Mouse (Mus musculus) heart, postnatal 10 days (tissue): ENCODE measurements around the gene Gm5089. TPM values are rescaled to one million over a fixed set of nuclear protein-coding genes. Genes with fewer than 3 reads are reported as not detected.

Experiments
- DNase-seq, 2 experiments: peaks; one replicate each; pipeline ENCODE4 v3.0.0; 2021
- intact Hi-C: fragments of 180-260 bp; cut with DNase I; formaldehyde crosslinking; loops from one replicate; pipeline ENCODE4 v1.15.1; 2025
- total RNA-seq, 2 experiments: library from RNA; stranded (reverse); gene quantifications; 2 replicates each; pipeline ENCODE4 v1.2.3; 2021

The Gm5089 gene
- not detected for total RNA-seq

- DNase-seq, result peak; percentile 29 to 38
- intact Hi-C loops, result no loop called here
Observed at GRCm38 (mm10) chr14:122450496-122451382, at the start of gene Gm5089. Gene Gm5089 (minus strand): TSS chr14:122451115.

GRCm38 (mm10) chr14:122492015-122492414 is 41.1 kb upstream of the Gm5089 start:
- no peak for DNase-seq
- intact Hi-C loops, result no loop called here

- intact Hi-C loops, result no loop called here
- no peak for DNase-seq
Observed at GRCm38 (mm10) chr14:122491521-122491920, 40.6 kb upstream of the Gm5089 start.

- DNase-seq, result peak in 1 of 2 experiments; percentile 7
- intact Hi-C loops, result no loop called here
Observed at GRCm38 (mm10) chr14:122490441-122491328, 39.8 kb upstream of the Gm5089 start, which contains the start of gene Gm10837. Gene Gm10837 (plus strand): TSS chr14:122490586.

GRCm38 (mm10) chr14:122489686-122490414 is 38.9 kb upstream of the Gm5089 start:
- intact Hi-C loops, result loop anchor here (2.0 kb wide), 1 partner anchor 15 kb away; the partner anchor contains the start of gene Zic2
- peak; percentile 27 to 45 for DNase-seq

- peak in 1 of 2 experiments; percentile 39 for DNase-seq
- intact Hi-C loops, result loop anchor here (2.0 kb wide), 1 partner anchor 14 kb away; the partner anchor contains the start of gene Zic2
Observed at GRCm38 (mm10) chr14:122489041-122489440, 38.1 kb upstream of the Gm5089 start.

GRCm38 (mm10) chr14:122487366-122487765 is 36.5 kb upstream of the Gm5089 start:
- peak; percentile 11 to 18 for DNase-seq

GRCm38 (mm10) chr14:122486611-122487010 is 35.7 kb upstream of the Gm5089 start:
- intact Hi-C loops, result no loop called here

More at GRCm38 (mm10) chr14:122487366-122487765, 36.5 kb upstream of the Gm5089 start:
- intact Hi-C loops, result no loop called here

GRCm38 (mm10) chr14:122485635-122486181 is 34.8 kb upstream of the Gm5089 start:
- intact Hi-C loops, result no loop called here
- DNase-seq, result peak in 1 of 2 experiments; percentile 15

More at GRCm38 (mm10) chr14:122486611-122487010, 35.7 kb upstream of the Gm5089 start:
- no peak for DNase-seq

- intact Hi-C loops, result no loop called here
- DNase-seq, result no peak
Observed at GRCm38 (mm10) chr14:122484844-122485551, 34.1 kb upstream of the Gm5089 start.

- intact Hi-C loops, result no loop called here
- no peak for DNase-seq
Observed at GRCm38 (mm10) chr14:122484458-122484843, 33.5 kb upstream of the Gm5089 start.

- intact Hi-C loops, result no loop called here
Observed at GRCm38 (mm10) chr14:122483556-122484421, 32.9 kb upstream of the Gm5089 start.

GRCm38 (mm10) chr14:122483024-122483385 is 32.1 kb upstream of the Gm5089 start:
- intact Hi-C loops, result no loop called here
- no peak for DNase-seq

More at GRCm38 (mm10) chr14:122483556-122484421, 32.9 kb upstream of the Gm5089 start:
- no peak for DNase-seq

GRCm38 (mm10) chr14:122482081-122483023 is 31.4 kb upstream of the Gm5089 start:
- intact Hi-C loops, result no loop called here
- DNase-seq, result no peak

- no peak for DNase-seq
- intact Hi-C loops, result no loop called here
Observed at GRCm38 (mm10) chr14:122481181-122481580, 30.3 kb upstream of the Gm5089 start.

GRCm38 (mm10) chr14:122480355-122480754 is 29.4 kb upstream of the Gm5089 start:
- no peak for DNase-seq
- intact Hi-C loops, result no loop called here

GRCm38 (mm10) chr14:122479461-122480109 is 28.7 kb upstream of the Gm5089 start:
- peak in 1 of 2 experiments; percentile 18 for DNase-seq
- intact Hi-C loops, result loop anchor here (10.0 kb wide), 1 partner anchor 255 kb away; no protein-coding TSS in a partner anchor
